Mouse (Mus musculus) 416B (cell line): ENCODE measurements around the gene Nle1.

Experiments used
- DNase-seq: peaks from one replicate; pipeline ENCODE4 v3.0.0; 2011; ENCODE audit warnings: low read depth

Gene Nle1

DNA sequence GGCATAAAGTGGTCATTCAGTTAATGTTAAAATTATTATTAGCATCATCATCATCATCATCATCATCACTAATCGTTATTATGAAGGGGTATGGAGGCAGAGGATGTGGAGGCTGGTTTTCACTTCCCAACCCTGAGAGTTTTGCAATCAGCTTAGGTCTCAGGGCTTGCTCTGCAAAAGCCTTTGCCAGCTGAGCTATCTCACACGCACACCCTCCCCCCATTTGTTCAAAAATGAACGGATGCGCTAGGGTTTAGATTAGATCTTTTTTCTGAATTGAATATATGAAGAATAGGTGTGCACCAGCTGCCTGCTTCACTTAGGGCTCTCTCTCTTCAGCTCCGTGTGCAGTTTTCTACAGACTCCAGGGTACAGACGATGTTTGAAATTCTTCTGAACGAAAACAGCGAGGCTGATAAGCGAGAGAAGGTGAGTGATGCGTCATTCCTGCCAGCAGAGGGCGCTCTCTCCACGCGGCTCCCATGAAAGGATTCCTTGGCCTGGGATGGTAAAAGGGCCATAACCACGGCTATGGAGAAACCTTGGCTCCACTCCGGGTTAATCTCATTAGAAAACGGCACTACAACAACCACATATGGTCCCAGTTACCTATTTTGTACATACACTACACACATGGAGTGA is 6.6 kb upstream of the Nle1 start:
- DNase-seq, result peak; percentile 79

DNA sequence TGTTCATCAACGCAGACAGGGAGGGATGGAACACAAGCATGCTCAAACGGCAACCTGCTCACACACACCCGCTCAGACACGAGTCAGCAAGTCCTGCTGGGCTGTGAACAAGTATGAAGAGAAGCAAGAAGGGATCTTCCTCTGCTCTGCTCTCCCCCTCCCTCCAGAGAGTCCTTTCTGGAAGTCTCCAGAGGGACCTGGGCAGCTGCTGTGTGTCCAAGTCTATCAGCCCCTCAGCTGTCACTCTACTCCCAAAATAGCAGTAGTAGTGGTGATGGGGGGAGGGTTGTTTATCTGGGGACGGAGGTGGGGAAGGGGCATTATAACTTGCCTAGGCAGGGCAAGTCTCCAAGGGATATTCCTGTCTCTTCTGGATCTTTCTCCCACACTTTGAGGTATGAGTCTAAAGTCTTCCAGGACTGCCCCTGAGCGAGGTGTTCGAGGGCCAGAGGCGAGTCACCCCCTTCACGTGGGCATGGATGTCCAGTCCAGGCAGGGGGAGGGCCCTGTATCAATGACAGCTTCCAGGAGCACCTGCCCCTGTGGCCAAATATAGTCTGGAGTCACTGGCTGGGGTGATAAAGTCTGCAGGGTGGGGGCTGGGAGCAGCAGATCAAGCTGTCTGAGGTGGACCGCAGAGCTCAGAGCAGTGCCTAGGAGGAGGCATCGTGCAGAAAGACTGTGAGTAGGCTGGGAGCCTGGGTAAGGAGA is 2.6 kb upstream of the Nle1 start:
- no peak for DNase-seq

DNA sequence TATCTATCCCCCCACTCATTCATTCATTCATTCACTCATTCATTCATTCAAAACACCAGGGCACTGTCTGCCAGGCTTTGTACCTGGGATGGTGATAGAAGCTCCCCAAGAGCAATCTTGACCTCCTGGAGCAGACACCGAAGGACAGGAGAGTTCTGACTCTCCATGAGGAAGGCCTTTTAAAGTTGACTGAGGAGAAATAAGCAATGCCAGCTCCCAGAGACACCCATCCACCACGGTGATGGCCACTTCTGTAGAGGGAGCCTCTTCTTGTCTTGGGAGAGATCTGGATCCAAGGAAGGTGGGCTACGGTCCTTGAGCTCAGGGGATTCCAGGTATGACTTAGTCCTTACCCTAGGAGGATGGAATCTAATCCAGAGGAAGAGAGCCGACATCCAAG is 2.0 kb upstream of the Nle1 start, which contains the start of gene Unc45b:
Gene Unc45b (plus strand): TSS at position 301 of the 400 bp plus-strand sequence.
- DNase-seq, result no peak

DNA sequence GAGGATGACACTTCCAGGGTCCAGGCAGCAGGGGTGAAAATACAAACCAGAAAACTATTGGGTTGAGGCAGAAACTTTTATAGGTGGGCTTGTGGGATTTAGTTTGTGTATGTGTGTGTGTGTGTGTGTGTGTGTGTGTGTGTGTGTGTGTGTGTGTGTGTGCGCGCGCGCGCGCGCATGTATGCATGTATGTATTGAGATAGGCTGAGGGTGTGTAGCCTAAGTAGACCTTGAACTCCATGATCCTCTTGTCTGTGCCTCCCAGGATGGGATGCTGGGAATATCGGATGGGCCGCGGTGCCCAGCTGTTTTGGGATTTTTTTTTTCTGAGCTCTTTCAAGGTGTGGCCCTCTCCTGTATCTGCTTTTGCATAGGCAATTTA is 388 bp upstream of the Nle1 start:
- no peak for DNase-seq

DNA sequence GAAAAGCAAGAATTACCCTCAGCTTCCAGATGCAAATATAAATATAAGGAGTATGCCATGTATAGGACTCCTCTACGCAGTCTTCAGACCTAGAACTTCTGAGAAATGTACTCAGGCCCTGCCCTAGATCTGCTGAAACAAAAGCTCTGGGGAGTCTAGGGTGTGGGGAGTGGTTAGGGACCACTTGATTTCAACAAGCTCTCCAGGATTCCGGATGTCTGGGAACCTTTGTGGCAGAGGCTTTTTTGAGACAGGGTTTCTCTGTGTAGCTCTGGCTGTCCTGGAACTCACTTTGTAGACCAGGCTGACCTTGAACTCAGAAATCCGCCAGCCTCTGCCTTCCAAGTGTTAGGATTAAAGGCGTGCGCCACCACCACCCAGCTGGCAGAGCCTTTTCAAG is 2.4 kb downstream of the Nle1 start:
- no peak for DNase-seq

DNA sequence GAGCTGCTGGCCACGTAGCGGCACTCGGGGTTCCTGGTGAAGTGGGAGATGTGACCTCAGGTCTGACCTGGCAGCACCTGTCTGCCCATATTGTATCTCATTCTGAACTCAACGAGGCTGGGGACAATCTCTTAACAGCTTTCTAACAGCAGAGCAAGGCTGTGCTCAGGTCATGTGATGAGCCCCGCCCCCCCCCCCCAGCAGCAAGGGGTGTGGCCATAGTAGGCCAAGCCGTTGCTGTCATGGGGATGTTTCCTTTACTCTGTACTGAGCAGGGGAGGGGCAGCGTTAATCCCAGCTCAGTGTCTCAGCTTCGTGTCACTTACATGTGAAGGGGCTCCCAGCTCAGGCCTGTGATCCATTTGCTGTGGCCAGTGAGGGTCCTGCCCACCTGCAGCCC is 3.3 kb downstream of the Nle1 start:
- no peak for DNase-seq

DNA sequence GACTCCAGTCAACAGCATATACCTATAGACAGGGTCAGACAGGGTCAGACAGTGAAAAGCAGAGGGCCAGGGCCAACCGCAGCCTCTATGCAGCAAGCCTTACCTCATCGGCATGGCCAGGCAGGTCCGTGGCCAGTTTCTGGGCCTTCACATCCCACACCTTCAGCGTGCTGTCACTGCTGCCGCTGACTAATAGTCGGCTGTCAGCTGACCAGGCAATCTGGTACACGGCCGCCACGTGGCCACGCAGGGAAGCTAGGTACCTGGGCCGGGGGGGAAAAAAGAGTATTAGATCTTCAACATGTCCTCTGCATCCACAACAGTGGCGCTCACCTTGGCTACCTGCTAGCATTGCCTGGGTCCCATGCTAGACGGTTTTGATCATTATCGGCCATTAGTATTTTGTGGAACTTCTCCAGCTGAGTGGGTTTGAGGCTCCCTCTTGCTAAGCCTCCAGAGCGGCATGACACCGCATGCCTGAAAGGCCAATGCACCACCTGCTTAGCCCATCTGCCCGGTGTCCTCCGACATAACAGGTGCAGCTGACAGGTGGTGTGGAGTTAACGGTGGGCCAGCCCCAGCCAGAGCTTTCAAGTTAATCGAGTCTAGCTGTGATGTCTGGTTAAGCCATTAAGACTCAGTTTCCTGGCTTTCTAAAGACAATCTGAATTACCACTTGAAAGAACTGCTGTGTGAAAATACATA is 6.5 kb downstream of the Nle1 start:
- DNase-seq, result no peak

DNA sequence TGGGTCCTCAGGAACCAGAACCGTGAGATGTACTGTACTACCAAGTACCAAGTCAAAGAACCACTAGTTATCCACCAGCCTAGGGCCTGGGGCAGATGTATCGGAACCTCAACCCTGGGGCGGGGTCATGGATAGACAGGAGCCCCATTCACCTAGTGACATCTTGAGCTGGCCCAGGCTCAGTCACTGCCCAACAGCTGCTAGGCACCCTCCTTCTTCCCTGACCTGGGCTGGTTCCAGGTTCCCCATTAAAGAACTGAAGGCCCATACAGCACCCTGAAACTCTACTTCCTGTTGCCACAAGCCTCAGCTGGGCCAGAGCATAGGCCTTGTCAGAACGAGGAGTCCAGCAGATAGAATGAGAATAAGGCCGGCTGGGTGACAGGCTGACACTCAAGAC is 8.5 kb downstream of the Nle1 start:
- no peak for DNase-seq

DNA sequence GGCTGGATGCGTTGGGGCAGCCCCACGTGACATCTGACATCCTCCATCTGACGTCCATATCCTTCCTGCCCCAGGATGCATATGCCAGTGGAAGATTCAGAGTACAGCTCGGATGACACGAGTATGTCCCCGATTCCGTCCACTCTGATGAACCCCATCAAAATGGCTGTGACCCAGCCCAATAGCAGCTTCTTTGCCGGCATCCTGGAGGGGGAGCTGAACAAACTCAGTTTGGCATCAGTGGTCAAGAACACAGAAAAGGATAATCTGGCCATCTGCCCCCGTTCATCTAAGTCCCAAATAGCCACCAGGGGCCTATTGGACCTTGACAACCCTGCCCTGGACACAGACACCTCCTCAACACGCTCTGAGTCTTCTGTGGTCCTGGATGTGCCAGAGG is 10.7 kb downstream of the Nle1 start:
- peak; percentile 32 for DNase-seq

DNA sequence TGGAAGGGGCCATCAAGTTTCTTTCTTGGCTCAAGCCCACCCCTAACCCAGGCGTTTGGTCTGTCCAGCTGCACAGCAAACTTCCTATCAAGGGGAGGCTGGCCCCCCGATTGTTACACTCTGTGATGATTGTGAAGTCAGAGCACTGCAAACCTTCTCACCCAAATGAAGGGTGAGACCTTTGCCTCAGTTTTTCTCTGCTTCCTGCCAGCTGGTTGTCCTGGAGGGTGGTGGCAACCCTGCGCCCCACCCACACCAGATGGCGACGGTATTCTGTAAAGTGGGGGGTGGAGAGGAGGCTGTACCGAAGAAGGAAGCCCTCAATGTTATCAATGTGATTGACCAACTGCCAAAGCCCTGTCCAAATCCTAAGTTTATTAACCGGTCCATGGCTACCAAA is 16.3 kb downstream of the Nle1 start, which contains the start of gene Fndc8:
Gene Fndc8 (plus strand): TSS at position 189 of the 400 bp plus-strand sequence.
- DNase-seq, result no peak

DNA sequence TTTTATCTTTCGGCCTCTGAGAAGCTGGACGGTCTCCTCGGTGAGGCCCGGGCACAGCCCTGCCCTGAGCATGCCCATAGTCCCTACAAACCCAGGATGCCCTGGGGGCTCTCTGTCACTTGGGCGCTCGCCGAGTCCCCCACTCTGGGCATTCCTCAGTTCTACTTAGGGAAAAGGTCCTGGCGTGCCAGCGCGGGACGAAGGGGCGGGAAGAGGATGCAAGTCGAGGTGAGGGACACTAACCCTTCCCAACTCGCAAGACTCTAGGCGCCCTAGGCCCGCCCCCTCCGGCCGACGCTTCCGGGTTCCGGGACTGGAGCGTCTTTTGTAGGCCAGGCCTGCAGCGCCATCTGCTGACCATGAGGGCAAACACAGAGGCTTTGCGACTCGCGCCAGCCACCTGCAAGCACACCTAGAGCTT is 17.9 kb downstream of the Nle1 start, which contains the start of gene Rad51d:
Gene Rad51d (minus strand): TSS at position 273 of the 421 bp plus-strand sequence.
- DNase-seq, result peak; percentile 95

DNA sequence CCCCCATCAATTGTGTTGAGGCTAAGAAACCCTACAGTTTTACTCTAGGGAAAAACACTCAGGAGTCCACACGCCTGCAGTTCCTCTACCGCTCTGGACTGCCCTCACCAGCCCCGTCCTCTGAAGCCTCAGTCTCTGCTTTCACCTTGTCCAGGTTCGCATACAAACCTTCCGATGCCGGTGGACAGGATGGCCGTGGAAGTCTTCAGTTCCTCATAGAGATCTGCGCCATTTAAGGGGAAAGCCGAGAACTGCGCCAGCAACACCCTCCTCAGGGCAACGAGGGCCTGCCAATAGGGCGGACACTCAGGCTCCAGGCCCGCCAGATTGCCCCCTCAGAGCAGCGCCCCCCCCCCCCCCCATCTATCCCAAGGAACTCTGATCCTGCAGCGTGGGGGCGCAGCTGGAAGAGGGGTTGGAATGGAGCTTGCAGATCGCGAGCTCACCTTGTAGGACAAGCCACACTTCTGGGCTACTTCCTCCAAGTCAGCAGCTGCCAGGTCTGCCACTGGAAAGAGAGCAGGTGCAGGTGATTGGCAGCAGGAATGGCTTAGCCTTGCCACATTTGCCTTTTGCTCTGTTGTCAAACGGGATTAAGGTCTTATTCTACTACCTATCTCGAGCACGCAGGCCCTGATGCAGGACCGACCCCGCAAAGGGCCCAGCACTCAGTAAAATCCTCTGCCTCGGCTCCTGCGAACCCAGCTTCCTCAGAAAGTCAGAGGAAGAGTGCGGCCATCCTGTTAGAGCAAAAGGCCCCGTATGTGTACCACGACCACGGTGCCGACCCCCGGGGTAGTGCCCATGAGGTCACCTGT is 18.5 kb downstream of the Nle1 start:
- peak; percentile 54 for DNase-seq

DNA sequence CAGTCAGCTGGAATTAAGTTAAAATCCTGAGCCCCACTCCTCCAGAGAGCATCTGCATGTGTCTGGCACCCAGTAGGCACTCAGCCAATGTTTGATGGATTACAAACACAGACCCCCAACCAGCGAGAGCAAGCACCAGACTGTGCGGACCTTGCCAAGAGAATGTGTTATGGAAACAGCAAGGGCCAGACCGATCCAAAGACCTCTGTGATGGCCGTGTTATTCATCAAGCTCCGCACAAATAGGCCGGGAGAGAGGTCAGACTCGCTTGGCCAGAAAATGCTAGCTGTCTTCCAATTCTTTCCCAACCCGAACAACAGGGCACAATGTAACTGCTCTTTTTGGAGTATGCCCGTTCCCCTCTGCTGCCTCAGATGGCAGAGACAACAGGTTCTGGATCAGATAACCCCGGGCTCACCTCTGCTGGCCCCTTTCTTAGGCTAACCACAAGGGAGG is 19.7 kb downstream of the Nle1 start:
- DNase-seq, result no peak

DNA sequence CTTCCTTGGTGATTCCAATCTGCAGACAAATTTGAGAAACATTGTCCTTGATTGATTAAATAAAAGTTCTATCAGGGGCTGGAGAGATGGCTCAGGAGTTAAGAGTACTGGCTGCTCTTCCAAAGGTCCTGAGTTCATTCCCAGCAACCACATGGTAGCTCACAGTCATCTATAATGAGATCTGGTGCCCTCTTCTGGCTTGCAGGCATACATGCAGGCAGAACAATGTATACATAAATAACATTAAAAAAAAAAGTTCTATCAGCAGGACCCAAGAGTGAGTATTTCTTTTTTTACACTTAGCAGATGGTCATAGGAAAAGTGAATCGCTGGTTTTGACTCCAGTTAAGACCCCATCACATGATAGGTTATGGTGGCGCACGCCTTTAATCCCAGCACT is 21.7 kb downstream of the Nle1 start:
- DNase-seq, result peak; percentile 55

DNA sequence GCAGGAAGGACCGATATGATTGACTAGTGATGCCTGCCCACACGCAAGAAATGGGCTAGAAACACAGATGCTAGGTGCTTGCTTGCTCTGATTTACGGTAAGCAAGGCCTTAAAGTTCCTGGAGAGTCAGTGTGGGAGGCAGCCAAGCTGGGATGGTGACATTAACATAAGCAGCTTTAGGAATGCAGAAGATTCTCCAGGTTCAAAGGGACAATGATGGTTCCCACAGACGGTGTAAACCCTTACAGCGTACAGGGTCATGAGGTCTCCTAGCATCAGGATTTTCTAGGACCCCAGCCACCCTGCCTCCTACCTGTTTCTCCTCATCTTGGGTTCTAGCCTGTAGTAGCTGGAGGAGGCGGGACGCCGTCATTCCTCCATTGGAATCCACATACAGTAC is 25.0 kb downstream of the Nle1 start:
- no peak for DNase-seq

DNA sequence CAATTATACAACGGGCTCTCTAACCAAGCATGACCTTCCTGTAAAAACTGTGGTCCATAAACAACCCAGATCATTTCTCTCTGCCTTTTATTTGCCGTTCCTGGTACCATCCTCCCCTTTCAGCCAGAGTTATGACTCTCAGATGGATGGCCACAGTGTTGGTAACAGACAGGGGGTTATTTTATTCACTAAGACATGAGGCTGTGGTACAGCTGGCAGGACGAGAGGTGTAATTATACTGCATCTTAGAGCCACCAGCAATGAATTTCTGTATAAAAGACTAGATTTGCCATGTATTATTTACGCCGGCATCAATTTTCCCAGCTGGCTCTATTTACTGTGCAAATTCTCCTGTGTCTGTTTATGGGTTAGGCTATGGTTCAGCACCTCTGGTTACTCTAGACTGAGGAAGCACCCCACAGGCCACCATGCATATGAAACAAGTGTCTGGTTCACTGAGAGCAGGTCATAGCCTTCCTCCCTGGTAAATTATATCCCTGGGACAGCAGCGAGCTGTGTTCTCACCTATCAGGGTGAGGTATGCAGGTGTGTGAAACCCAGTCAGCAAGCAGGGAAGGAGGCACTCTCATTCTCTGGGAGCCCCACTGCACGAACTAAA is 30.4 kb downstream of the Nle1 start:
- DNase-seq, result no peak

DNA sequence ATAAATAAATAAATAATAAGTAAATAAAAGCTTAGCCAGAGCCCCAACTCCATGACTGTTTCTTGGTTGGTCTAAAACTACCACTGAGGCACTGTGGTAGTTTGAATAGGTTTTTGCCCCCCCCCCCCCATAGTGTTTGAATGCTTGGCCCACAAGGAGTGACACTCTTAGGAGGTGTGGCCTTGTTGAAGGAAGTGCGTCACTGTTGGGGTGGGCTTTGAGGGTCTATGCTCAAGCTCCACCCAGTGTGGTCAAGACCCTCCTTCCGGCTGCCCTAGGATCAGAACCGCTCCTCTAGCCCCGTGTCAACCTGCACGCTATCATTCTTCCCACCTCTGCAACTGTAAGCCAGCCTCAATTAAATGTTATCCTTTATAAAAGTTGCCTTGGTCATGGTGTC is 32.6 kb downstream of the Nle1 start:
- DNase-seq, result no peak

DNA sequence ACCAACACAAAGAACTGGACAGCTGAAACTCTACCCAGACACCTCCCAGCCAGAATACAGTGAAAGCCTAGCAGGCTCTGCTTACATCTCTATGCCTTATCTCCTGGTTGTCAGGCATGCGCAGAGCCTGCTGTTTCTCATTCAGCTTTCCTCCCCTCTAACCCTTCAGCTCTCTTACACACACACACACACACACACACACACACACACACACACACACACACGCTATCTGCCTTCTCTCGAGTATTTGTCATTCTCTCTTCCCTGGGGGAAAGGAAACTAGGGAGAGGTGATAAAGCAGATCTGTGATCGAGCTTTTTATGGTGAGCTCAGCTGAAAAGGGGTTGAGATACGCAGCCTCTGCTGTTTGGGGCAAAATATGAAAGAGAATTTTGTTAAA is 33.3 kb downstream of the Nle1 start:
- no peak for DNase-seq

DNA sequence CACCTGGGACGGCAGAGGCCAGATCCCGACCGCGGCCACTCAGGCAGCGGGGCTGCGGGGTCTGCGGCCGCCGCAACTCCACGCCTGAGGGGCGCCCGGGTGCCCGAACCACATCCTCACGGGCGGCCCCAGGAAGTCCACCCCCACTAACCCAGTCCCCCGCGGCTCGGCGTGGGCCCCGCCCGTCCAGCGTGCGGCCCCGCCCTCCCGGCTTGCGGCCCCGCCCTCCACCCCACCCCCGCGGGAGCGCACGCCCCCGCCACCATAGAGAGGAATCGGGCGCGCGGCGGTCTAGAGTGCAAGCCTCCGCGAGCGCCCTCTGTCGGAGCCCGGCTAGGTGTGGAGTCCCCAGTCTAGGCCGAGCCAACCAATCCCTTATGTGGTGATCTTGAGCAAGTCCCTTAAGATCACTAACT is 37.2 kb downstream of the Nle1 start, which contains the start of gene Rffl:
Gene Rffl (minus strand): TSS at position 180 of the 416 bp plus-strand sequence.
- DNase-seq, result peak; percentile 92

DNA sequence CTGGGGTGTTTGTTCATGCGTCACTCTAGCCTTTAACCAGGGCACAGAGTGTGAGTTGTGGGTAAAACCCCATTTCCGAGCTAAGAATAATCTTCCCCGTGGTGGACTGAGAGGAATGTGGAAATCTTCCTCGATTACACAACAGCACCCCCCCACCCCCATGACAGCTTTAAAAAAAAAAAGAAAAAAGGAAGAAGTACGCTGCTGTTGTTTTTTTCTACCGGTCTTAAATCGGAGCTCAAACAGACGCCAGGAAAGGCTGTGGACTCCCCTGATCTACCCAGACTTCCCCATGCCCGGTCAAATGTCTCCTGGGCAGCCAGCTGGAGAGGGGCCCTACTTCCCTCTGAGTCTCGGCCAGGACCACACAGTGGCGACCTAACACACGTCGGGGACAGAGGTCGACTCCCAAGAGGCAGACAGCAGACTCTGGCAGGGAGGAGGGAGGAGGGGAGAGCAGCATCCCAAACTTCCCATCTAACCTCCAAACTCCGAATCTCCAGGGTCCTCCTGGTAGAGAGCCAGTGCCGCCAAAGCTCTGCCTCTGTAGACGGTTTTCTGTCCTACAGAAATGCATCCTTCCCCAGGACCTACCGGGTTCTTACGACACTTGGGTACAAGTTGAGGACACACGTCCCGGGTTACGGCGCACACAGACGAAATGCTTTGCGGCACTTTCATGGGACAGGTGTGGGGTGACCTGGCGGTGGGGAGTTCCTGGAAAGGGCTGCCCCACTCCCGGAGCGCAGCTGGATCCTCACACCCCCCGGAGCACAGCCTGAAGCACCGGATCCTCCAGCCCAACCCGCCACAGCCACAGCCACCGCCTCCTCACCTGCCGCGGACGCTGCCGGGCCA is 37.8 kb downstream of the Nle1 start:
- DNase-seq, result peak; percentile 96
